Mouse (Mus musculus) limb, embryonic 14.5 days (tissue): ENCODE results near the gene Psmd13. TPM values are rescaled to one million over a fixed set of nuclear protein-coding genes. Genes with fewer than 3 reads are reported as not detected.

Source experiments
- ATAC-seq: fragments of 200-750 bp; cut with Nextera tagmentation; 2 replicates; pipeline ENCODE4 v1.8.0; 2017; ENCODE audit warnings: low read depth, moderate number of reproducible peaks, moderate TSS enrichment; ENCODE audit not compliant: low FRiP score
- DNase-seq: peaks from one replicate; pipeline ENCODE4 v3.0.0-alpha.2; 2015; ENCODE audit warnings: low spot score
- H3K27ac ChIP-seq: fragments of 300-500 bp; sonication (generic); replicated peaks from 2 replicates; pipeline ENCODE4 v1.5.1; 2014; ENCODE audit warnings: low read depth, mild to moderate bottlenecking, low read length, moderate library complexity, mixed read lengths
- H3K27me3 ChIP-seq: fragments of 300-500 bp; sonication (generic); 2 replicates; pipeline ENCODE4 v1.6.1; 2014; ENCODE audit warnings: low read length, mixed read lengths; ENCODE audit not compliant: control insufficient read depth, insufficient read depth
- H3K36me3 ChIP-seq: fragments of 300-500 bp; sonication (generic); 2 replicates; pipeline ENCODE4 v1.6.1; 2014; ENCODE audit warnings: mild to moderate bottlenecking, low read length, moderate library complexity, mixed read lengths; ENCODE audit not compliant: control insufficient read depth, insufficient read depth
- H3K4me1 ChIP-seq: fragments of 300-500 bp; sonication (generic); 2 replicates; pipeline ENCODE4 v1.6.1; 2014; ENCODE audit warnings: antibody characterized with exemption, low read length, mixed read lengths; ENCODE audit not compliant: control insufficient read depth, insufficient read depth
- H3K4me2 ChIP-seq: fragments of 300-500 bp; sonication (generic); replicated peaks from 2 replicates; pipeline ENCODE4 v1.6.1; 2014; ENCODE audit warnings: low read depth, mild to moderate bottlenecking, low read length, moderate library complexity; ENCODE audit not compliant: severe bottlenecking
- H3K4me3 ChIP-seq: fragments of 300-500 bp; sonication (generic); replicated peaks from 2 replicates; pipeline ENCODE4 v1.5.1; 2014; ENCODE audit warnings: low read length
- H3K9ac ChIP-seq: fragments of 300-500 bp; sonication (generic); 2 replicates; pipeline ENCODE4 v1.6.1; 2014; ENCODE audit warnings: mild to moderate bottlenecking, low read depth, low read length, moderate library complexity; ENCODE audit not compliant: severe bottlenecking
- H3K9me3 ChIP-seq: fragments of 300-500 bp; sonication (generic); 2 replicates; pipeline ENCODE4 v1.6.1; 2016; ENCODE audit warnings: low read length; ENCODE audit not compliant: control insufficient read depth
- POLR2A ChIP-seq: fragments of 200-500 bp; IDR thresholded peaks from 2 replicates; pipeline ENCODE4 v1.8.0; 2012; ENCODE audit warnings: inconsistent platforms, mild to moderate bottlenecking, moderate library complexity, borderline replicate concordance; ENCODE audit not compliant: insufficient read depth, insufficient read length; ENCODE audit errors: extremely low read depth
- WGBS: fragments of 180-500 bp; shearing (Covaris S2); extraction: QIAGEN DNeasy Blood & Tissue Kit; methylation state at CpG from one replicate; pipeline ENCODE4 v1.1.7; 2014; 5-methylcytosine and 5-hydroxymethylcytosine counted together
- polyA plus RNA-seq, 2 experiments: library from polyadenylated mRNA; depleted of rRNA in 1 of 2; stranded (reverse) in 1 of 2; unstranded in 1 of 2; fragments of >200 nt; fragmentation: Nextera tagmentation in 1 of 2; extraction: Ambion mirVana in 1 of 2; gene quantifications; 2 replicates each; pipeline versions ENCODE4 v1.2.1 to v1.2.3; 2012 to 2014

The Psmd13 gene
- polyA plus RNA-seq, 2 experiments, result 113 to 133 TPM

- DNase-seq (no peak), ATAC-seq (peak; percentile 13; the same call in 1 of the 2 replicates)
- H3K36me3 ChIP-seq, result peaks cover 59% of the 10 kb centered on the region
- peak within 1 kb of the TSS; percentile 82 for H3K4me3 ChIP-seq
- WGBS, result 38% methylated on average over 40 of the region's 40 CpGs
- peaks cover 19% of the 10 kb centered on the region for H3K4me1 ChIP-seq
- peak within 1 kb of the TSS; percentile 83 for H3K27ac ChIP-seq
- H3K27me3 ChIP-seq, result no peaks in the 10 kb centered on the region
- H3K9ac ChIP-seq, result peak within 1 kb of the TSS; percentile 85
- H3K4me2 ChIP-seq, result peak within 1 kb of the TSS; percentile 98
- no peak for TF ChIP-seq POLR2A
- no peaks in the 10 kb centered on the region for H3K9me3 ChIP-seq
Observed at GRCm38 (mm10) chr7:140857550-140858505, 23.9 kb upstream of the Psmd13 start, which contains the start of gene Bet1l. TSS of gene Bet1l (minus strand) at chr7:140857577.

GRCm38 (mm10) chr7:140858746-140859145, 23.0 kb upstream of the Psmd13 start:
- Histone ChIP-seq H3K9ac (no peak overlapping the region), H3K36me3 (peaks cover 59% of the 10 kb centered on the region), H3K27me3 (no peaks in the 10 kb centered on the region), H3K4me2 (peak overlapping the region; percentile 98), H3K9me3 (no peaks in the 10 kb centered on the region), H3K4me1 (peaks cover 19% of the 10 kb centered on the region), H3K4me3 (peak overlapping the region; percentile 82; the same call in 1 of the 2 replicates), H3K27ac (no peak overlapping the region)
- no peak for TF ChIP-seq POLR2A
- 93% methylated on average over 8 of the region's 8 CpGs for WGBS
- DNase-seq, result no peak
- ATAC-seq, result no peak

GRCm38 (mm10) chr7:140859997-140860396, 21.8 kb upstream of the Psmd13 start:
- Histone ChIP-seq H3K27ac (no peak overlapping the region), H3K9ac (no peak overlapping the region), H3K4me2 (no peak overlapping the region), H3K4me1 (peaks cover 17% of the 10 kb centered on the region), H3K36me3 (peaks cover 62% of the 10 kb centered on the region), H3K4me3 (no peak overlapping the region), H3K9me3 (no peaks in the 10 kb centered on the region), H3K27me3 (no peaks in the 10 kb centered on the region)
- TF ChIP-seq POLR2A, result no peak
- WGBS, result 76% methylated on average over 6 of the region's 6 CpGs
- ATAC-seq, result no peak
- no peak for DNase-seq

GRCm38 (mm10) chr7:140860728-140861127, 21.0 kb upstream of the Psmd13 start:
- WGBS, result 79% methylated on average over 5 of the region's 5 CpGs
- H3K27me3 ChIP-seq, result no peaks in the 10 kb centered on the region
- DNase-seq (no peak), ATAC-seq (no peak)
- no peaks in the 10 kb centered on the region for H3K9me3 ChIP-seq
- no peak overlapping the region for H3K27ac ChIP-seq
- H3K4me3 ChIP-seq, result no peak overlapping the region
- no peak for TF ChIP-seq POLR2A
- H3K4me2 ChIP-seq, result no peak overlapping the region
- H3K4me1 ChIP-seq, result peaks cover 12% of the 10 kb centered on the region
- H3K36me3 ChIP-seq, result peaks cover 68% of the 10 kb centered on the region
- no peak overlapping the region for H3K9ac ChIP-seq

- Histone ChIP-seq H3K36me3 (peaks cover 67% of the 10 kb centered on the region), H3K9ac (no peak overlapping the region), H3K27ac (no peak overlapping the region), H3K27me3 (no peaks in the 10 kb centered on the region), H3K4me2 (no peak overlapping the region), H3K4me1 (no peaks in the 10 kb centered on the region), H3K9me3 (no peaks in the 10 kb centered on the region), H3K4me3 (no peak overlapping the region)
- 86% methylated on average over 12 of the region's 12 CpGs for WGBS
- ATAC-seq (no peak), DNase-seq (no peak)
- TF ChIP-seq POLR2A, result no peak
Observed at GRCm38 (mm10) chr7:140864761-140865160, 17.0 kb upstream of the Psmd13 start.
